Mouse (Mus musculus) layer of hippocampus, postnatal 10 days (tissue): Measurements from ENCODE around the gene Gng2. TPM values are rescaled to one million over a fixed set of nuclear protein-coding genes. Genes with fewer than 3 reads are reported as not detected.

ENCODE experiments used
- DNase-seq, 2 experiments: peaks; one replicate each; pipeline ENCODE4 v3.0.0; 2021; ENCODE audit warnings: low spot score in 2 of 2
- long read RNA-seq: library from polyadenylated mRNA; stranded (forward); transcript quantifications from one replicate; pipeline ENCODE4 v2.0.0, GENCODE M21; 2023
- total RNA-seq, 2 experiments: library from RNA; stranded (reverse); gene quantifications; 2 replicates each; pipeline ENCODE4 v1.2.3; 2021

Gene Gng2
- total RNA-seq: 100 to 1,000 TPM; 491 to 562 TPM
- long read RNA-seq, transcript Gng2-204 (4 exons, 3,826 nt): major isoform, 29 of 52 reads
- long read RNA-seq, partial matches to known transcripts: 1 of 52 reads
- long read RNA-seq, other reads (novel, unspliced or antisense): 18 of 52 reads

- no peak for DNase-seq
Measured at GRCm38 (mm10) chr14:19977271-19978024, at the start of gene Gng2. TSS of gene Gng2 (minus strand) at chr14:19977627.

GRCm38 (mm10) chr14:20024888-20025719 lies 47.7 kb upstream of the Gng2 start:
- DNase-seq: no peak

GRCm38 (mm10) chr14:20023939-20024338 lies 46.5 kb upstream of the Gng2 start:
- DNase-seq: no peak

- DNase-seq: no peak
Measured at GRCm38 (mm10) chr14:20019486-20019885, 42.1 kb upstream of the Gng2 start.

- no peak for DNase-seq
Measured at GRCm38 (mm10) chr14:20012506-20013275, 35.3 kb upstream of the Gng2 start.

GRCm38 (mm10) chr14:20007446-20007845 lies 30.0 kb upstream of the Gng2 start:
- DNase-seq: no peak

- no peak for DNase-seq
Measured at GRCm38 (mm10) chr14:20004777-20005289, 27.4 kb upstream of the Gng2 start.

- DNase-seq: no peak
Measured at GRCm38 (mm10) chr14:19996853-19997252, 19.4 kb upstream of the Gng2 start.

- DNase-seq: no peak
Measured at GRCm38 (mm10) chr14:19995943-19996342, 18.5 kb upstream of the Gng2 start.

GRCm38 (mm10) chr14:19994068-19994467 lies 16.6 kb upstream of the Gng2 start:
- DNase-seq: no peak

- no peak for DNase-seq
Measured at GRCm38 (mm10) chr14:19993570-19993883, 16.1 kb upstream of the Gng2 start.

GRCm38 (mm10) chr14:19992873-19993569 lies 15.6 kb upstream of the Gng2 start:
- no peak for DNase-seq

GRCm38 (mm10) chr14:19991861-19992260 lies 14.4 kb upstream of the Gng2 start:
- no peak for DNase-seq

GRCm38 (mm10) chr14:19990436-19990993 lies 13.1 kb upstream of the Gng2 start:
- DNase-seq: no peak

GRCm38 (mm10) chr14:19988410-19988809 lies 11.0 kb upstream of the Gng2 start:
- no peak for DNase-seq

- no peak for DNase-seq
Measured at GRCm38 (mm10) chr14:19987358-19987834, 10.0 kb upstream of the Gng2 start.

GRCm38 (mm10) chr14:19986614-19987357 lies 9.4 kb upstream of the Gng2 start:
- DNase-seq: peak; percentile 88 to 93

- DNase-seq: peak in 1 of 2 experiments; percentile 35
Measured at GRCm38 (mm10) chr14:19985912-19986613, 8.6 kb upstream of the Gng2 start.
